Mouse (Mus musculus) lung, postnatal 0 days (tissue): ENCODE results near the gene Dync2h1.

ENCODE experiments used
- CTCF ChIP-seq: IDR thresholded peaks from 2 replicates; pipeline ENCODE4 v1.5.1; 2016; ENCODE audit warnings: antibody characterized with exemption, mild to moderate bottlenecking
- EP300 ChIP-seq: IDR thresholded peaks from 2 replicates; pipeline ENCODE4 v1.6.1; 2016; ENCODE audit warnings: antibody characterized with exemption, mild to moderate bottlenecking, control low read depth

GRCm38 (mm10) chr9:7216240-7216639 lies 32.0 kb upstream of the Dync2h1 start:
- TF ChIP-seq CTCF (peak; percentile 76), EP300 (no peak)
